Mouse (Mus musculus): Measurements from ENCODE around the gene Zic5. TPM values are rescaled to one million over a fixed set of nuclear protein-coding genes. Genes with fewer than 3 reads are reported as not detected.

The Zic5 gene
- not detected in 2 replicates for total RNA-seq (2017)

GRCm38 (mm10) chr14:122464763-122465741, at the start of gene Zic5:
TSS of gene Zic5 (minus strand) at chr14:122465677.
- ATAC-seq (ENCODE audit: extremely low read depth, insufficient number of reproducible peaks, low FRiP score, poor library complexity, severe bottlenecking): 0 out of 2 replicates have a peak, but pooled peaks have one; percentile 2

GRCm38 (mm10) chr14:122513511-122514036, 48.1 kb upstream of the Zic5 start:
- ATAC-seq (ENCODE audit: extremely low read depth, insufficient number of reproducible peaks, low FRiP score, poor library complexity, severe bottlenecking): no peak

- ATAC-seq (ENCODE audit: extremely low read depth, insufficient number of reproducible peaks, low FRiP score, poor library complexity, severe bottlenecking): no peak
Measured at GRCm38 (mm10) chr14:122511519-122511918, 46.0 kb upstream of the Zic5 start.

- ATAC-seq (ENCODE audit: extremely low read depth, insufficient number of reproducible peaks, low FRiP score, poor library complexity, severe bottlenecking): no peak
Measured at GRCm38 (mm10) chr14:122509058-122509457, 43.6 kb upstream of the Zic5 start.

GRCm38 (mm10) chr14:122492015-122492414, 26.5 kb upstream of the Zic5 start:
- ATAC-seq (ENCODE audit: extremely low read depth, insufficient number of reproducible peaks, low FRiP score, poor library complexity, severe bottlenecking): no peak

- ATAC-seq (ENCODE audit: extremely low read depth, insufficient number of reproducible peaks, low FRiP score, poor library complexity, severe bottlenecking): no peak
Measured at GRCm38 (mm10) chr14:122491521-122491920, 26.0 kb upstream of the Zic5 start.

- 0 out of 2 replicates have a peak, but pooled peaks have one; percentile 1 for ATAC-seq (ENCODE audit: extremely low read depth, insufficient number of reproducible peaks, low FRiP score, poor library complexity, severe bottlenecking)
Measured at GRCm38 (mm10) chr14:122490441-122491328, 25.2 kb upstream of the Zic5 start, which contains the start of gene Gm10837. TSS of gene Gm10837 (plus strand) at chr14:122490586.

GRCm38 (mm10) chr14:122489686-122490414, 24.4 kb upstream of the Zic5 start:
- no peak for ATAC-seq (ENCODE audit: extremely low read depth, insufficient number of reproducible peaks, low FRiP score, poor library complexity, severe bottlenecking)

GRCm38 (mm10) chr14:122489041-122489440, 23.6 kb upstream of the Zic5 start:
- ATAC-seq (ENCODE audit: extremely low read depth, insufficient number of reproducible peaks, low FRiP score, poor library complexity, severe bottlenecking): no peak

GRCm38 (mm10) chr14:122487366-122487765, 21.9 kb upstream of the Zic5 start:
- ATAC-seq (ENCODE audit: extremely low read depth, insufficient number of reproducible peaks, low FRiP score, poor library complexity, severe bottlenecking): no peak

- ATAC-seq (ENCODE audit: extremely low read depth, insufficient number of reproducible peaks, low FRiP score, poor library complexity, severe bottlenecking): no peak
Measured at GRCm38 (mm10) chr14:122486611-122487010, 21.1 kb upstream of the Zic5 start.

GRCm38 (mm10) chr14:122485635-122486181, 20.2 kb upstream of the Zic5 start:
- no peak for ATAC-seq (ENCODE audit: extremely low read depth, insufficient number of reproducible peaks, low FRiP score, poor library complexity, severe bottlenecking)

GRCm38 (mm10) chr14:122484844-122485551, 19.5 kb upstream of the Zic5 start:
- ATAC-seq (ENCODE audit: extremely low read depth, insufficient number of reproducible peaks, low FRiP score, poor library complexity, severe bottlenecking): no peak

- ATAC-seq (ENCODE audit: extremely low read depth, insufficient number of reproducible peaks, low FRiP score, poor library complexity, severe bottlenecking): no peak
Measured at GRCm38 (mm10) chr14:122484458-122484843, 19.0 kb upstream of the Zic5 start.

GRCm38 (mm10) chr14:122483556-122484421, 18.3 kb upstream of the Zic5 start:
- ATAC-seq (ENCODE audit: extremely low read depth, insufficient number of reproducible peaks, low FRiP score, poor library complexity, severe bottlenecking): no peak

GRCm38 (mm10) chr14:122483024-122483385, 17.5 kb upstream of the Zic5 start:
- no peak for ATAC-seq (ENCODE audit: extremely low read depth, insufficient number of reproducible peaks, low FRiP score, poor library complexity, severe bottlenecking)
